Mouse (Mus musculus) gastrocnemius, postnatal 10 days (tissue): Measurements from ENCODE around the gene Gm20449. TPM values are rescaled to one million over a fixed set of nuclear protein-coding genes. Genes with fewer than 3 reads are reported as not detected.
"Not testable (repeated sequence)": the region's sequence is repeated elsewhere in the genome, so short reads cannot be mapped to it uniquely, and the experiment has no call there.

Source experiments
- DNase-seq: peaks from one replicate; pipeline ENCODE4 v3.0.0; 2021; ENCODE audit warnings: mixed read lengths
- long read RNA-seq, 2 experiments: library from polyadenylated mRNA; stranded (forward); transcript quantifications; one replicate each; pipeline ENCODE4 v2.0.0; 2021
- total RNA-seq, 2 experiments: library from RNA; stranded (reverse); gene quantifications; 2 replicates each; pipeline ENCODE4 v1.2.3; 2021

The Gm20449 gene
- total RNA-seq = under 1 TPM in 1 of 2 experiments, not detected in 1; 0.18 TPM
- long read RNA-seq, experiment 1 = 0 reads
- long read RNA-seq, experiment 2 = 0 reads

GRCm38 (mm10) chr7:41499389-41500049 is at the start of gene Gm20449, which contains the start of gene AW146154:
Gm20449 (minus strand) TSS chr7:41499417.
AW146154 (minus strand) TSS chr7:41499890.
- DNase-seq = peak; percentile 96

GRCm38 (mm10) chr7:41512672-41513071 is 13.5 kb upstream of the Gm20449 start:
- no peak for DNase-seq

GRCm38 (mm10) chr7:41512207-41512606 is 13.0 kb upstream of the Gm20449 start:
- DNase-seq = no peak

- DNase-seq = no peak
Measured at GRCm38 (mm10) chr7:41502402-41502801, 3.2 kb upstream of the Gm20449 start.

- peak; percentile 41 for DNase-seq
Measured at GRCm38 (mm10) chr7:41500151-41500934, 1.1 kb upstream of the Gm20449 start.

- DNase-seq = not testable (repeated sequence)
Measured at GRCm38 (mm10) chr7:41499018-41499388, 214 bp downstream of the Gm20449 start.

- peak; percentile 18 for DNase-seq
Measured at GRCm38 (mm10) chr7:41498464-41498863, 753 bp downstream of the Gm20449 start.

GRCm38 (mm10) chr7:41497871-41498270 is 1.3 kb downstream of the Gm20449 start:
- DNase-seq = no peak

GRCm38 (mm10) chr7:41451864-41452263 is 47.4 kb downstream of the Gm20449 start:
- DNase-seq = no peak

GRCm38 (mm10) chr7:41448596-41448995 is 50.6 kb downstream of the Gm20449 start, which contains the start of gene Vmn2r57:
Vmn2r57 (minus strand) TSS chr7:41448696.
- not testable (repeated sequence) for DNase-seq

GRCm38 (mm10) chr7:41394130-41394529 is 105.1 kb downstream of the Gm20449 start:
- no peak for DNase-seq

GRCm38 (mm10) chr7:41393048-41393971 is 105.9 kb downstream of the Gm20449 start, which contains the start of gene AI987944:
AI987944 (minus strand) TSS chr7:41393379.
- DNase-seq = peak; percentile 65

Other genes with a start within 250 kb of the Gm20449 start
- gene AI987944, start 106.0 kb downstream of the Gm20449 start, total RNA-seq = 1 to 10 TPM; 8.2 to 9.9 TPM
- gene Vmn2r57, start 50.7 kb downstream of the Gm20449 start, total RNA-seq = under 1 TPM; 0.09 to 0.16 TPM
- gene AW146154, start 473 bp upstream of the Gm20449 start, total RNA-seq = 1 to 10 TPM; 5.5 to 7.1 TPM
- not detected for gene Gm6871, start 74.2 kb upstream of the Gm20449 start, total RNA-seq
- gene 2610021A01Rik, start 99.8 kb upstream of the Gm20449 start, total RNA-seq = 10 to 100 TPM in 1 of 2 experiments, 1 to 10 TPM in 1; 8.6 to 10.9 TPM
- 1 to 10 TPM; 7.4 to 8.6 TPM for gene Zfp788, start 133.8 kb upstream of the Gm20449 start, total RNA-seq